Mouse (Mus musculus): ENCODE data around the gene Lmo7. TPM values are rescaled to one million over a fixed set of nuclear protein-coding genes. Genes with fewer than 3 reads are reported as not detected.

Lmo7 gene
- polyA plus RNA-seq, 1 experiment from 2014 or later: 0.98 TPM

- Histone ChIP-seq H3K27me3 (no peaks in the 10 kb centered on the region), H3K27ac (replicated peaks) (no peak overlapping the region), H3K9me3 (no peaks in the 10 kb centered on the region), H3K4me3 (no peak overlapping the region), H3K4me1 (replicated peaks) (no peaks in the 10 kb centered on the region), H3K36me3 (no peaks in the 10 kb centered on the region), H3K4me2 (no peak overlapping the region), H3K9ac (no peak overlapping the region)
- ATAC-seq (ENCODE audit: low read depth): no peak
- WGBS: 92% methylated on average over 6 of the region's 6 CpGs
Measured at GRCm38 (mm10) chr14:101898250-101898649, 168.5 kb downstream of the Lmo7 start.

GRCm38 (mm10) chr14:101901496-101901895 lies 171.7 kb downstream of the Lmo7 start:
- ATAC-seq (ENCODE audit: low read depth): no peak
- Histone ChIP-seq H3K4me3 (no peak overlapping the region), H3K36me3 (no peaks in the 10 kb centered on the region), H3K27me3 (no peaks in the 10 kb centered on the region), H3K4me2 (no peak overlapping the region), H3K9me3 (no peaks in the 10 kb centered on the region), H3K9ac (no peak overlapping the region), H3K4me1 (replicated peaks) (no peaks in the 10 kb centered on the region), H3K27ac (replicated peaks) (no peak overlapping the region)
- 63% methylated on average over 7 of the region's 7 CpGs for WGBS

- Histone ChIP-seq H3K4me1 (replicated peaks) (no peaks in the 10 kb centered on the region), H3K36me3 (no peaks in the 10 kb centered on the region), H3K9ac (no peak overlapping the region), H3K27ac (replicated peaks) (no peak overlapping the region), H3K4me2 (no peak overlapping the region), H3K4me3 (no peak overlapping the region), H3K9me3 (no peaks in the 10 kb centered on the region), H3K27me3 (no peaks in the 10 kb centered on the region)
- WGBS: 90% methylated on average over 7 of the region's 7 CpGs
- ATAC-seq (ENCODE audit: low read depth): no peak
Measured at GRCm38 (mm10) chr14:101901976-101902375, 172.2 kb downstream of the Lmo7 start.

GRCm38 (mm10) chr14:101903722-101904121 lies 174.0 kb downstream of the Lmo7 start:
- 86% methylated on average over 5 of the region's 5 CpGs for WGBS

GRCm38 (mm10) chr14:101911983-101912382 lies 182.2 kb downstream of the Lmo7 start:
- Histone ChIP-seq H3K27me3 (no peaks in the 10 kb centered on the region), H3K27ac (replicated peaks) (no peak overlapping the region), H3K36me3 (no peaks in the 10 kb centered on the region), H3K9ac (no peak overlapping the region), H3K9me3 (no peaks in the 10 kb centered on the region), H3K4me1 (replicated peaks) (no peaks in the 10 kb centered on the region), H3K4me3 (no peak overlapping the region), H3K4me2 (no peak overlapping the region)
- ATAC-seq (ENCODE audit: low read depth): no peak
- 83% methylated on average over 7 of the region's 7 CpGs for WGBS

More at GRCm38 (mm10) chr14:101903722-101904121, 174.0 kb downstream of the Lmo7 start:
- no peaks in the 10 kb centered on the region for H3K9me3 ChIP-seq
- H3K4me3 ChIP-seq: no peak overlapping the region
- ATAC-seq (ENCODE audit: low read depth): no peak
- no peak overlapping the region for H3K9ac ChIP-seq
- no peak overlapping the region for H3K4me2 ChIP-seq
- no peaks in the 10 kb centered on the region for H3K36me3 ChIP-seq
- H3K27me3 ChIP-seq: no peaks in the 10 kb centered on the region
- H3K4me1 ChIP-seq (replicated peaks): no peaks in the 10 kb centered on the region
- no peak overlapping the region for H3K27ac ChIP-seq (replicated peaks)

- H3K4me1 ChIP-seq (replicated peaks): no peaks in the 10 kb centered on the region
- no peak overlapping the region for H3K4me2 ChIP-seq
- 89% methylated on average over 3 of the region's 3 CpGs for WGBS
- H3K27ac ChIP-seq (replicated peaks): no peak overlapping the region
- no peak for ATAC-seq (ENCODE audit: low read depth)
- H3K9me3 ChIP-seq: no peaks in the 10 kb centered on the region
- no peaks in the 10 kb centered on the region for H3K36me3 ChIP-seq
- no peak overlapping the region for H3K9ac ChIP-seq
- H3K27me3 ChIP-seq: no peaks in the 10 kb centered on the region
- no peak overlapping the region for H3K4me3 ChIP-seq
Measured at GRCm38 (mm10) chr14:101912392-101912791, 182.6 kb downstream of the Lmo7 start.

- no peak overlapping the region for H3K4me2 ChIP-seq
- H3K9ac ChIP-seq: no peak overlapping the region
- no peaks in the 10 kb centered on the region for H3K9me3 ChIP-seq
- no peak overlapping the region for H3K4me3 ChIP-seq
- no peak overlapping the region for H3K27ac ChIP-seq (replicated peaks)
- no peak for ATAC-seq (ENCODE audit: low read depth)
- H3K27me3 ChIP-seq: no peaks in the 10 kb centered on the region
- no peaks in the 10 kb centered on the region for H3K4me1 ChIP-seq (replicated peaks)
- no peaks in the 10 kb centered on the region for H3K36me3 ChIP-seq
Measured at GRCm38 (mm10) chr14:101914321-101914720, 184.6 kb downstream of the Lmo7 start.

GRCm38 (mm10) chr14:101915867-101916266 lies 186.1 kb downstream of the Lmo7 start:
- ATAC-seq (ENCODE audit: low read depth): no peak
- H3K9ac ChIP-seq: no peak overlapping the region
- no peak overlapping the region for H3K4me3 ChIP-seq
- no peak overlapping the region for H3K27ac ChIP-seq (replicated peaks)
- no peaks in the 10 kb centered on the region for H3K4me1 ChIP-seq (replicated peaks)
- no peak overlapping the region for H3K4me2 ChIP-seq
- no peaks in the 10 kb centered on the region for H3K9me3 ChIP-seq
- WGBS: 73% methylated on average over 8 of the region's 8 CpGs
- H3K36me3 ChIP-seq: no peaks in the 10 kb centered on the region
- no peaks in the 10 kb centered on the region for H3K27me3 ChIP-seq

GRCm38 (mm10) chr14:101918471-101918870 lies 188.7 kb downstream of the Lmo7 start:
- Histone ChIP-seq H3K36me3 (no peaks in the 10 kb centered on the region), H3K4me3 (no peak overlapping the region), H3K4me2 (no peak overlapping the region), H3K27me3 (no peaks in the 10 kb centered on the region), H3K9me3 (no peaks in the 10 kb centered on the region), H3K9ac (no peak overlapping the region), H3K27ac (replicated peaks) (no peak overlapping the region), H3K4me1 (replicated peaks) (no peaks in the 10 kb centered on the region)
- no peak for ATAC-seq (ENCODE audit: low read depth)
- WGBS: 95% methylated on average over 5 of the region's 5 CpGs

GRCm38 (mm10) chr14:101927646-101928244 lies 198.0 kb downstream of the Lmo7 start:
- 35% methylated on average over 12 of the region's 12 CpGs for WGBS
- H3K4me2 ChIP-seq: peak overlapping the region; percentile 18; the same call in 1 of the 2 replicates
- no peak for ATAC-seq (ENCODE audit: low read depth)

GRCm38 (mm10) chr14:101930576-101931447 lies 201.1 kb downstream of the Lmo7 start:
- 93% methylated on average over 25 of the region's 25 CpGs for WGBS
- no peak overlapping the region for H3K4me2 ChIP-seq
- no peaks in the 10 kb centered on the region for H3K27me3 ChIP-seq
- no peak overlapping the region for H3K4me3 ChIP-seq
- H3K9me3 ChIP-seq: no peaks in the 10 kb centered on the region
- H3K9ac ChIP-seq: no peak overlapping the region
- H3K36me3 ChIP-seq: no peaks in the 10 kb centered on the region
- no peak for ATAC-seq (ENCODE audit: low read depth)
- peaks cover 11% of the 10 kb centered on the region for H3K4me1 ChIP-seq (replicated peaks)
- H3K27ac ChIP-seq (replicated peaks): no peak overlapping the region

More at GRCm38 (mm10) chr14:101927646-101928244, 198.0 kb downstream of the Lmo7 start:
- H3K9me3 ChIP-seq: no peaks in the 10 kb centered on the region
- H3K4me3 ChIP-seq: no peak overlapping the region
- H3K27me3 ChIP-seq: no peaks in the 10 kb centered on the region
- no peaks in the 10 kb centered on the region for H3K36me3 ChIP-seq
- peaks cover 11% of the 10 kb centered on the region for H3K4me1 ChIP-seq (replicated peaks)
- H3K9ac ChIP-seq: no peak overlapping the region
- H3K27ac ChIP-seq (replicated peaks): no peak overlapping the region

- Histone ChIP-seq H3K4me1 (replicated peaks) (peaks cover 11% of the 10 kb centered on the region), H3K36me3 (no peaks in the 10 kb centered on the region), H3K27ac (replicated peaks) (no peak overlapping the region), H3K27me3 (no peaks in the 10 kb centered on the region), H3K9me3 (no peaks in the 10 kb centered on the region), H3K4me3 (no peak overlapping the region), H3K4me2 (no peak overlapping the region), H3K9ac (no peak overlapping the region)
- 94% methylated on average over 4 of the region's 4 CpGs for WGBS
- no peak for ATAC-seq (ENCODE audit: low read depth)
Measured at GRCm38 (mm10) chr14:101931448-101931750, 201.6 kb downstream of the Lmo7 start.

Data from neural tube, embryonic 13.5 days (tissue).